In genomic region chr9:64016648-64017400, GRCm38 (mm10) we compare ENCODE assay signal across 8 mouse cellular contexts. TPM values are rescaled to one million over a fixed set of nuclear protein-coding genes. Genes with fewer than 3 reads are reported as not detected.
DNase-seq lines count a peak whose midpoint lies in the region; ATAC-seq and TF ChIP-seq lines count a peak whose summit lies in the region.

No protein-coding gene starts in this region.

- no peaks in the 10 kb centered on the region; the same call in 1 of the 2 replicates for H3K9me3 ChIP-seq in intestine, embryonic 16.5 days (ENCODE audit: control insufficient read depth, low read length)
- H3K9me3 ChIP-seq in liver, postnatal 0 days (ENCODE audit: low read length), result no peaks in the 10 kb centered on the region
- no peaks in the 10 kb centered on the region for H3K9me3 ChIP-seq in neural tube, embryonic 15.5 days (replicated peaks)

- TF ChIP-seq CTCF in liver, postnatal 0 days (IDR thresholded peaks at IDR 0.05; ENCODE audit: low read depth), result peak; percentile 23

- H3K4me3 ChIP-seq in intestine, embryonic 16.5 days (ENCODE audit: low read length), result peak overlapping the region; percentile 95
- peak overlapping the region; percentile 62 for H3K4me3 ChIP-seq in liver, postnatal 0 days (ENCODE audit: low read depth, low read length)
- peak overlapping the region; percentile 57 for H3K4me3 ChIP-seq in neural tube, embryonic 15.5 days (replicated peaks)

- DNase-seq in Muller cell, postnatal 12 days (ENCODE audit: inconsistent ontology term), result peak; percentile 85
- peak; percentile 65 for DNase-seq in c-Kit-positive CD71-positive TER-119-negative erythroid progenitor cells, embryonic 14.5 days (ENCODE audit: low read depth)
- peak; percentile 27 to 35 for DNase-seq in gastrocnemius, postnatal 36 days
- peak; percentile 59 for DNase-seq in liver, postnatal 0 days
- no peak for DNase-seq in layer of hippocampus, adult 11-12 months (ENCODE audit: low spot score)
- no peak for DNase-seq in cerebellum, adult 9-11 months

- H3K27me3 ChIP-seq in intestine, embryonic 16.5 days (replicated peaks; ENCODE audit: control insufficient read depth, insufficient read depth, low read length), result no peaks in the 10 kb centered on the region
- H3K27me3 ChIP-seq in liver, postnatal 0 days (ENCODE audit: insufficient read depth, low read length), result peaks cover 40% of the 10 kb centered on the region
- H3K27me3 ChIP-seq in neural tube, embryonic 15.5 days (replicated peaks), result peaks cover 13% of the 10 kb centered on the region

- H3K36me3 ChIP-seq in intestine, embryonic 16.5 days (ENCODE audit: control insufficient read depth, insufficient read depth, low read length), result peaks cover 12% of the 10 kb centered on the region; the same call in 1 of the 2 replicates
- H3K36me3 ChIP-seq in liver, postnatal 0 days (replicated peaks; ENCODE audit: insufficient read depth, low read length), result peaks cover 4% of the 10 kb centered on the region; the same call in 1 of the 2 replicates
- no peaks in the 10 kb centered on the region for H3K36me3 ChIP-seq in neural tube, embryonic 15.5 days

- peaks cover 40% of the 10 kb centered on the region for H3K4me1 ChIP-seq in intestine, embryonic 16.5 days (ENCODE audit: control insufficient read depth, insufficient read depth, low read length)
- H3K4me1 ChIP-seq in liver, postnatal 0 days (ENCODE audit: insufficient read depth), result peaks cover 38% of the 10 kb centered on the region
- H3K4me1 ChIP-seq in neural tube, embryonic 15.5 days, result peaks cover 53% of the 10 kb centered on the region

- no peak for TF ChIP-seq EP300 in liver, postnatal 0 days (IDR thresholded peaks at IDR 0.05; ENCODE audit: low read depth)

- no peak for ATAC-seq in intestine, embryonic 16.5 days
- 0 out of 2 replicates have a peak, but pooled peaks have one; percentile 9 for ATAC-seq in liver, postnatal 0 days
- ATAC-seq in neural tube, embryonic 15.5 days (ENCODE audit: low FRiP score), result 0 out of 2 replicates have a peak, but pooled peaks have one; percentile 34

- H3K9ac ChIP-seq in intestine, embryonic 16.5 days (ENCODE audit: low read depth, low read length), result peak overlapping the region; percentile 99
- H3K9ac ChIP-seq in liver, postnatal 0 days (replicated peaks), result peak overlapping the region; percentile 53
- no peak overlapping the region for H3K9ac ChIP-seq in neural tube, embryonic 15.5 days (replicated peaks)

- 3% methylated on average over 25 of the region's 25 CpGs for WGBS in intestine, embryonic 16.5 days
- 5% methylated on average over 25 of the region's 25 CpGs for WGBS in liver, postnatal 0 days (ENCODE audit: insufficient replicate concordance)
- 3% methylated on average over 25 of the region's 25 CpGs for WGBS in neural tube, embryonic 15.5 days

- peak overlapping the region; percentile 96 for H3K27ac ChIP-seq in intestine, embryonic 16.5 days (ENCODE audit: low read length)
- H3K27ac ChIP-seq in liver, postnatal 0 days (ENCODE audit: low read depth), result peak overlapping the region; percentile 53; the same call in 1 of the 2 replicates
- H3K27ac ChIP-seq in neural tube, embryonic 15.5 days (replicated peaks), result peak overlapping the region; percentile 52; the same call in 1 of the 2 replicates

- intact Hi-C loops in gastrocnemius, postnatal 36 days (cut with DNase I), result no loop called here

- peak overlapping the region; percentile 83 for H3K4me2 ChIP-seq in intestine, embryonic 16.5 days (ENCODE audit: low read depth, low read length)
- H3K4me2 ChIP-seq in liver, postnatal 0 days (ENCODE audit: low read depth, low read length), result peak overlapping the region; percentile 98
- H3K4me2 ChIP-seq in neural tube, embryonic 15.5 days, result peak overlapping the region; percentile 90

RNA-seq across cellular contexts. Expression of gene Smad6, which starts 5.0 kb away (rescaled TPM):
- 1 to 10 TPM; 3.3 to 4.0 TPM for total RNA-seq in gastrocnemius, postnatal 36 days (2021)
- 3.9 and 8.1 TPM in 2 replicates for polyA plus RNA-seq in intestine, embryonic 16.5 days (2015; fragmentation: Nextera tagmentation; extraction: Ambion mirVana)
- polyA plus RNA-seq in liver, postnatal 0 days (2015; fragmentation: Nextera tagmentation; extraction: Ambion mirVana), result 1.8 and 2.9 TPM in 2 replicates
- 1.8 and 3.0 TPM in 2 replicates for polyA plus RNA-seq in neural tube, embryonic 15.5 days (2015; fragmentation: Nextera tagmentation; extraction: Ambion mirVana)

Comparison
In these comparisons a context has a peak if more than half of its experiments do, and no peak if none do; other contexts are left out.
1. DNase-seq: peak in Muller cell, postnatal 12 days (single experiment), c-Kit-positive CD71-positive TER-119-negative erythroid progenitor cells, embryonic 14.5 days (single experiment), gastrocnemius, postnatal 36 days (2 of 2) and liver, postnatal 0 days (single experiment); none in layer of hippocampus, adult 11-12 months (single experiment) and cerebellum, adult 9-11 months (single experiment).
2. Peak in every context shown above with its lines, with median percentiles within 50 percentile points of each other: H3K27ac ChIP-seq, H3K4me2 ChIP-seq and H3K4me3 ChIP-seq.